Mouse (Mus musculus) lung, postnatal 25 days (tissue): Measurements from ENCODE around the gene Fmnl3.

Experiments
- DNase-seq: peaks from one replicate; pipeline ENCODE4 v3.0.0; 2022; ENCODE audit warnings: low spot score

Fmnl3 gene

GRCm38 (mm10) chr15:99370259-99370691, at the start of gene Fmnl3:
Gene Fmnl3, minus strand, starts transcription at chr15:99370482.
- peak; percentile 95 for DNase-seq

- no peak for DNase-seq
Measured at GRCm38 (mm10) chr15:99417692-99418271, 47.5 kb upstream of the Fmnl3 start.

GRCm38 (mm10) chr15:99416957-99417356, 46.7 kb upstream of the Fmnl3 start:
- DNase-seq = no peak

GRCm38 (mm10) chr15:99416348-99416882, 46.1 kb upstream of the Fmnl3 start:
- peak; percentile 87 for DNase-seq

GRCm38 (mm10) chr15:99415793-99416192, 45.5 kb upstream of the Fmnl3 start:
- DNase-seq = peak; percentile 52

- DNase-seq = no peak
Measured at GRCm38 (mm10) chr15:99411747-99412146, 41.5 kb upstream of the Fmnl3 start.

GRCm38 (mm10) chr15:99408845-99409244, 38.6 kb upstream of the Fmnl3 start:
- peak; percentile 46 for DNase-seq

GRCm38 (mm10) chr15:99406986-99407570, 36.8 kb upstream of the Fmnl3 start:
- no peak for DNase-seq

- DNase-seq = peak; percentile 65
Measured at GRCm38 (mm10) chr15:99405150-99405549, 34.9 kb upstream of the Fmnl3 start.

- no peak for DNase-seq
Measured at GRCm38 (mm10) chr15:99403159-99403889, 33.0 kb upstream of the Fmnl3 start.

- DNase-seq = peak; percentile 63
Measured at GRCm38 (mm10) chr15:99400602-99401001, 30.3 kb upstream of the Fmnl3 start.

GRCm38 (mm10) chr15:99399503-99400245, 29.4 kb upstream of the Fmnl3 start:
- no peak for DNase-seq

GRCm38 (mm10) chr15:99397622-99398021, 27.3 kb upstream of the Fmnl3 start:
- DNase-seq = no peak

- no peak for DNase-seq
Measured at GRCm38 (mm10) chr15:99396875-99397274, 26.6 kb upstream of the Fmnl3 start.

GRCm38 (mm10) chr15:99396462-99396861, 26.2 kb upstream of the Fmnl3 start:
- DNase-seq = no peak

- DNase-seq = peak; percentile 89
Measured at GRCm38 (mm10) chr15:99393386-99394252, 23.3 kb upstream of the Fmnl3 start.

- DNase-seq = peak; percentile 100
Measured at GRCm38 (mm10) chr15:99392486-99393385, 22.5 kb upstream of the Fmnl3 start, which contains the start of gene Tmbim6. Gene Tmbim6, plus strand, starts transcription at chr15:99392882.

- no peak for DNase-seq
Measured at GRCm38 (mm10) chr15:99391975-99392374, 21.7 kb upstream of the Fmnl3 start.

- no peak for DNase-seq
Measured at GRCm38 (mm10) chr15:99390472-99391401, 20.5 kb upstream of the Fmnl3 start.
